Mouse (Mus musculus) olfactory bulb, adult 2 months (tissue): ENCODE results near the gene H1fx.

ENCODE experiments used
- CTCF ChIP-seq: fragments of 200-500 bp; IDR thresholded peaks from 2 replicates; pipeline ENCODE4 v1.5.1; 2012; ENCODE audit warnings: low read depth, mild to moderate bottlenecking, low read length, moderate library complexity; ENCODE audit not compliant: insufficient read depth
- POLR2A ChIP-seq: fragments of 200-500 bp; IDR thresholded peaks from 2 replicates; pipeline ENCODE4 v1.6.1; 2012; ENCODE audit warnings: mild to moderate bottlenecking, low read depth, low read length, moderate library complexity; ENCODE audit not compliant: insufficient read depth

DNA sequence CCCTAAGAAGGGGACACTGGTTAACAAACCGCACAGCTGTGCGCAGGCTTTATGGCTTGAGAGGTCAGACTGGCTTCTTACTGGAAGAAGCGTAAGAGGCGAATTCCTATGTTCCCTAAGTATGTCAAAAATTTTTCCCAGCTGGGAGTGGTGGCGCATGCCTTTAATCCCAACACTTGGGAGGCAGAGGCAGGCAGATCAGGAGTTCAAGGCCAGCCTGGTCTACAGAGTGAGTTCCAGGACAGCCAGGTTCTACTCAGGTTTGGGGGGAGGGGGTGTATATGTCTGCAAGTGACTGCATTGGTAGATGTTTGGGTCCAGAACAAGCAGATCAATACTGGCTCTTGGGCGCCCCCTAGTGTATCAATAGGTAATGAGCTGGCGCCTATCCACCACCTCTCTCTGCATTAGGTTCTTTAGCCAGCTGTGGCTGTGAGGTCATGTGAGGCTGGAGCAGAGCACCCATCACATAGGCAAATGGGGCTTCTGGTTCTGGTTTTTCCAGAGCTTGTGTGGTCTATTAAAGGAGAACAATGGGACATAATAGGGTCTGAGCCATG is 16.3 kb upstream of the H1fx start:
- TF ChIP-seq POLR2A = no peak
- peak; percentile 20; the same call in 1 of the 2 replicates for TF ChIP-seq CTCF
